Mouse (Mus musculus) left cerebral cortex, postnatal 36 days (tissue): ENCODE results near the gene Sept9. TPM values are rescaled to one million over a fixed set of nuclear protein-coding genes. Genes with fewer than 3 reads are reported as not detected.
A peak's percentile ranks its signal among the peaks of the same experiment; 100 is the strongest.

Source experiments
- DNase-seq, 2 experiments: peaks; one replicate each; pipeline ENCODE4 v3.0.0; 2021 to 2022; ENCODE audit warnings: low spot score in 2 of 2, mixed read lengths in 1 of 2
- intact Hi-C: fragments of 180-260 bp; cut with DNase I; formaldehyde crosslinking; loops from one replicate; pipeline ENCODE4 v1.15.1; 2025
- total RNA-seq, 2 experiments: library from RNA; stranded (reverse); gene quantifications; 2 replicates each; pipeline ENCODE4 v1.2.3; 2021

The Sept9 gene
- total RNA-seq, 2 experiments from 2014 or later: 74.3 to 77.1 TPM

DNA sequence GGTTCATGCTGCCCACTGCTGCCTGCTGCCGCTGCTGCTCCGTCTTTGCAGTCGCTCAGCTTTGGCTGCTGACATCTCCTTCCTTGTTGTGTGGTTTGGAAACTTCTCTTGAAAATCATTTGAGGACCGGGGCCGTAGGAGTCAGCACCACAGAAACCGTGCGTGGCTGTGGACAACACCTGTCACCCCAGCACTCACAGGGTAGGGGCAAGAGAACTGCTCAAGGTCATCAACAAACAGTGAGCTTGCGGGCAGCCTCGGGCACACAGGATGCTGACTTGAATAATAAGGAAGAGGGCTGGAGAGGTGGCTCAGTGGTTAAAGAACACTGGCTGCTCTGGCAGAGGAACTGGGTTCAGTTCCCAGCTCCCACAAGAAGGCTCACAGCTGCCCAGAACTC is 40.9 kb downstream of the Sept9 start:
- intact Hi-C loops: no loop called here

GRCm38 (mm10) chr11:117240861-117241738 is 41.6 kb downstream of the Sept9 start:
- intact Hi-C loops: no loop called here
- no peak for DNase-seq

More for the DNA sequence above, 40.9 kb downstream of the Sept9 start:
- DNase-seq: no peak

- intact Hi-C loops: no loop called here
- no peak for DNase-seq
Measured at GRCm38 (mm10) chr11:117242339-117243084, 43.1 kb downstream of the Sept9 start.

- intact Hi-C loops: no loop called here
- DNase-seq: no peak
Measured at GRCm38 (mm10) chr11:117243536-117244290, 44.3 kb downstream of the Sept9 start.

DNA sequence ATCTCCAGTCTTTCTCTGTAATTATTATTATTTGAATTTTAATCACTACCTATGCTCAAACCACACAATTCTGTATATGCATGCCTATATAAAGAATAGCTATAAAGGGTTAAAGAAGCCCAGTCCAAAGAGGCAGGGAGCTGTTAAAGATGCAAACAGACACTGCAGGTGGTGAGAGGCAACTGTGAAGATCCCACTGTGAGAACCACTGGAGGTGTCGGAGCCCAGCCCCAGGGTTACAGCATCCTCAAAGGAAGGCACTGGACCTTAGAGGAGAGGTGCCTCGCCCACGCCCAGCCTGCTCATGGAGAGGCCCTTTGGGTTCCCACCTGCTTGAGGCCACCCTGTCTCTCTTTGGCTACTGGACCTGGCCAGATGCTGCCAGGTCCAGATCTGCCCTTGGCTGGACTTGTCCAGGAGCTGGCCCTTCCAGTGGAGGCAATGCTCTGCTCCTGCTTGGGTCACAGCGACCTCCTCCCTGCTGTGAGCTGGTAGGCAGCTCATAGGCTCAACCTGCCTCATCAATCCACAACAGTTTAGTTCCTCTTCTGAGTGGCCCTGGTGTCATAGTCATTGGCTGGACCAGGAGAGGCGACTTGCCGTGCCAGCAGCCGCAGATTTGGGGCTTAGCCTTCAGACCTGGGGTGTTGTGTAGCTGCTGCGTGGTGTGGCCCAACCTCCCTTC is 45.7 kb downstream of the Sept9 start:
- DNase-seq: no peak
- intact Hi-C loops: no loop called here

DNA sequence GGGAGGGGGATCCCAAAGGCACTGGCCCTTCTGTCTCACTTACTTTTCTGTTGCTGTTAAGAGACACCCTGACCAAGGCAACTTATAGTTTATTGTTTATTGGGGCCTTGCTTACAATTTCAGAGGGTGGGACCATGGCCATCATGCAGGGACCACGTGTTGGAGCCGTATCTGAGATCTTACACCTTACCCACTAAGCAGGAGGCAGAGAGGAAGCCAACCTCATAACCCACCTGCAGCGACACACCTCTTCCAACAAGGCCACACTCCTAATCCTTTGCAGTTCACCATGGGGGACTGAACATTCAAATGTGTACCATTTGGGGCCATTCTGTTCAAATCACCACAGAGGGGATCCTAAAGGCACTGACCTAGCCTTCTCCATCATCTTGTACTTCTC is 46.4 kb downstream of the Sept9 start:
- no peak for DNase-seq
- intact Hi-C loops: no loop called here

- DNase-seq: no peak
- intact Hi-C loops: no loop called here
Measured at GRCm38 (mm10) chr11:117246286-117246685, 46.8 kb downstream of the Sept9 start.

GRCm38 (mm10) chr11:117246981-117247431 is 47.5 kb downstream of the Sept9 start:
- no peak for DNase-seq
- intact Hi-C loops: no loop called here

- intact Hi-C loops: no loop called here
- no peak for DNase-seq
Measured at GRCm38 (mm10) chr11:117247541-117247940, 48.1 kb downstream of the Sept9 start.

DNA sequence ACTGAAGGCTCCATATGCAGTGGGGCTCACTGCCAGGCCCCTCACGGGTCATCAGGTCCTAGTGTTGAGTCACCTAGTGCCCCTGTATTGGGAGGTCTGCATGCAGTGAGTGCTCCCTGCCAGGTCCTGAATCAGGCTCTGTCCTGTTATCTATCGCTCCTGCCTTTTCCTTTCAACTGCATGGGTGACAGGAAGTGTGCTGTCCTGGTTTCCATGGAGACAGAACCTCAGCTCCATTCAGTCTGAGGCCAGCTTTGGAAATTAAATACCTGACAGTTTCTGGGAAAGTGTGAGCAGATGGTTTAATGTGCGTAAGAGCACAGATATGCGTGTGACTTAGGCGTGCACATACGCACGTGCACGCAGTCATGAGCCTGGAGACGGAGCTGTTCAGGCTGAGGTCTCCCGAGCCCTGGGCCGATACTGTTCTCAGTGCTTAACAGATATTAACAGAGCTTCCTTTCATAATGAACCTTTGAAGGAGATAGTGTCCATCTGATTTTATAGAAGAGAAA is 49.3 kb downstream of the Sept9 start:
- DNase-seq: no peak
- intact Hi-C loops: no loop called here

DNA sequence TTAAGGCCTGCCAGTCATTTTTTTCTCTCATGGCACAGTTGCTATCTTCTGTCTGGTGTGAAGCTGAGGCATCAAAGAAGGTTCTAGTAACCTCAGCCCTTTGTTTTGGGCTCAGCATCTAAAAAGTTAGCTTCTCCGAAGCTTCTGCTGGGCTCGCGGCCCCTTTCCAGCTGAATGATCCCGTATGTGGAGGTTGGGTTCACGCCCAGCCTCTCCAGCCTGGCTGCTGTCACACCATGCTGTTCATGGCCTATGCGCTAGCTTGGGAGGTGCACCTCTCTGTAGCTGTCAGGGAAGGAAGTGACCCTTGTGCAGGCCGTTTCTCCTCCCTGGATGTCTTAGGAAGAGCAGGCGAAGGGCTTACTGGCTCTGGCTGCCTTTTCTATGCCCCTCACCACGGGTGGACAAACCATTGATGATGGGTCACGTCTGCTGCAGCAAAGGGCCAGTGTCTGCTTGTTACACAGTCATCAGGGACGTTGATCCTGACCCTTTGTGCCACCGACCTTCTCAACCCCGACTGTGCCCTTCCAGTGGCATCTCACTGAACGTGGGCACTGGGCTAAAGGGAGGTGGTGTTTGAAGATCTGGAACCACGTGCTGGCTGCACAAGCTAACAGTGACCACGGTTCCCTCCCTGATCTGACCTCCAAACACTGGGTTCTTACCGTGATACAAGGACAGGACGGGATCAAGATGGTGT is 50.0 kb downstream of the Sept9 start:
- intact Hi-C loops: no loop called here
- DNase-seq: no peak

DNA sequence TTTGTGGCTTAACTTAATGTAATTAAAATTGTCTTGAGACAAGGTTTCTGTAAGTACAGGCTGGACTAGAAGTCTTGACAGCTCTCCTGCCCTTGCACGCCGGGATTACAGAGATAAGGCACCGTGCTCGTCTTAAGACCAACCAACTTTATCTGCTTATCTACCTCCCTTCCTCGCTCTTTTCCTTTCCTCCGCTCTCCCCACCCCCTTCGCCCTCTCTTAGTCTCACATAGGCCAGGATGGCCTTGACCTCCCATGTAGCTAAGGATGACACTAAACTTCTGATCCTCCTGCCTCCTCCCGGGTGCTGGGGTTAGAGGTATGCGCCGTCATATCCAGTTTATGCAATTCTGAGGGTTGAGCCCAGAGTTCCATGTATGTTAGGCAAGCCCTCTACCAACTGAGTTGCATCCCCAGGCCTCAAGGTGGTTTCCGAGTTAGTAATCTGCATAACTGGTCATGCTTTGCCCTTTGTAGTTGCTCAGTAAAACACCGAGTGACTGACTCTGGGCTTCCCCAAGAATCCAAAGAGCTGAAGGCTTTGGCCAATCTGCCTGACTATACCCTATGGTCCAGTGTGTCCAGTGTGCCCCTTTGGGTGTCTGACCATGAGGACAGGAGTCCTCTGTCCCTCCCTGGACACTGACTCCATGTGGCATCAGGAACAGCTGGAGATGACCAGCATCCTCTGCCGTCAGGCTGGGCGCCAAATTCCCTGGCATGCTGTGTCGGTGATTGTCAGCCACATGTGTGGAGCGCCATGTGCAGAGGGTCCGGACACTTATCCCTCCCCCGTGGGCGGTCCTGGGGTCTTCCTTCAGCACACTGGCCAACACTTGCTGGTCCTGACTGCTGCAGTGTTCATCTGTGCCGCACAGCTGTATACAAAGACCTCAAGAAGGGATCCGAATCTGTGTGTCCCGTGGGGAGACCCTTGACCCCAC is 50.8 kb downstream of the Sept9 start:
- intact Hi-C loops: no loop called here
- no peak for DNase-seq

DNA sequence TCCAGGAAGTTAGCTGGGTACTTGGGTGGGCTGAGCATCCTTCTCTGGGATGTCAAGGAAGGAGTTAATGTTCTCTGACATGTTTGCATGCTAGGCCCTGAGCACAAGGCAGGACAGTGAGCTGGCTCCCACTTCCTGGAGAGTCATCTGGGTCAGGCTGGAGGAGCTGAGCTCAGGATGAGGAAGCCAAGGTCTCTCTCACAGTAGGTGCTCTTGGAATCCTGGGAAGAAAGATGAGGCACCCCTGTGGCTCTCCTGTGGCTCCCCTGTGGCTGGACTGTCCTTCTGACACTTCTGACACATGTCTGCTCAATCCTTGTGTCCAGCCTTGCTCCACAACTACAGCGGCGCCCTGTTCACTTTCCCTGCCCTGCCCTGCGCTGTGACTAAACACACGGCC is 52.3 kb downstream of the Sept9 start:
- DNase-seq: no peak

DNA sequence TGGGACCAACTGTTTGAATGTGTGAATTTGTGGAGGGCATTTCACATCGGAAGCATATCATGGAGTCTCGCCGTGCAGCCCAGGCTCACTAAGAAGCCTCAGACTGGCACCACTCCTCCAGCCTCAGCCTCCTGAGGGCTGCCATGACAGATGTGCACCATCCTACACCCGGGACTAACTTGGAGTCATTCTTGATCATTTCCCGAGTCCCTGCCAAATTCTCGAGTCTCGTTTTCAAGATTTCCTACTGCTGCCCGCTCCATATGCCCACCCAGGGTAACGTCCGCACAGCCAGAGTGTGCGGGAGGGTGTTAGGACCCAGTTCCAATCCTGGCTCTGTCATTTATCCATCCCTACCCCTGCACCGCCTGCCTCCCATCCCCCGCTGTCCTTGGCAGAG is 53.4 kb downstream of the Sept9 start:
- peak in 1 of 2 experiments; percentile 62 for DNase-seq
- intact Hi-C loops: no loop called here

More for the DNA sequence above, 52.3 kb downstream of the Sept9 start:
- intact Hi-C loops: no loop called here

DNA sequence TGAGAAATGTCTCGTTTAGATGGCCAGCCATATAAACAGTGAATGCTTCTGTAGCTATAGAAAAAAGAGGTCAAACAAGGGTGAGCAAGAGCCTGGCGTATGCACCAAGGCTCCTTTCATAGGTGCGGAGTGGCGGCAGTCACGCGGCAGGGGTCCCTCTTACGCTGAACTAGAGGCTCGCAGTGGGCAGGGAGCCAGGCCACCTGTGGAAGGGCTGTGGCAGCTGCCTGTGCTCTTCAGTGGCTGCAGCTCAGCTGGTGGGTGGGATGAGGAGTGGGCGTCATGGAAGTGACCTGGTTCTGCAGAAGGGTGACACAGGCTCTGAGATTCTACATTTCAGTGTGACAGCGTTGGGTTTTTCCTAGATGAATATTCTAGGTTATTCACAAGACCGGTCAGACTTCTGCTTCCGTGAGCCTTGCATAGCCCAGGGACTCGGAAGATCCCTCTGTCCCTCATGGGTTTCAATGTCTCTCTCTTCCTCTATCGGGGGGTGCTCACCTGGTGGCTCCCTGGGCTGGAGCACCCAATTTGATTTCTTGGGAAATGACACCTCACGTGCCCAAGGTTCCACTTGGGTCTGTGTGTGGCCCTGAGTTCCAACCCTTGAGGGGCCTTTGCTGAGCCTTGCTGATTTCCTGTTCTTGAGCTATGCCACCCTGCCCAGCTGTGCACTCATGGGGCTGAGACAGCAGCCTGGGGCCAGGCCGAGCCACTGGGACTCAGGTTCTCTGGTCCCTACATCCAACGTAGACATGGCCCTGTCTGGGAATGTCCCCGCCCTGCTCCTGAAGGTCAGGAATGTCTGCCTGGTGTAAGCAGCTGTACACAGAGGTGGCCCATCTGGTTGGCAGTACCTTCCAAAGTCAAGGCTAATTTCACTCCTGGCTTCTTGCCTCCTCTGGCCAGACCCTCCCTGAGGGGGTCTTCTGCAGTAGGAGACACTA is 55.0 kb downstream of the Sept9 start:
- DNase-seq: no peak
- intact Hi-C loops: no loop called here

- no peak for DNase-seq
- intact Hi-C loops: no loop called here
Measured at GRCm38 (mm10) chr11:117255108-117255489, 55.6 kb downstream of the Sept9 start.

GRCm38 (mm10) chr11:117256088-117256487 is 56.6 kb downstream of the Sept9 start:
- intact Hi-C loops: no loop called here
- DNase-seq: peak; percentile 45 to 51
